In the genomic region with DNA sequence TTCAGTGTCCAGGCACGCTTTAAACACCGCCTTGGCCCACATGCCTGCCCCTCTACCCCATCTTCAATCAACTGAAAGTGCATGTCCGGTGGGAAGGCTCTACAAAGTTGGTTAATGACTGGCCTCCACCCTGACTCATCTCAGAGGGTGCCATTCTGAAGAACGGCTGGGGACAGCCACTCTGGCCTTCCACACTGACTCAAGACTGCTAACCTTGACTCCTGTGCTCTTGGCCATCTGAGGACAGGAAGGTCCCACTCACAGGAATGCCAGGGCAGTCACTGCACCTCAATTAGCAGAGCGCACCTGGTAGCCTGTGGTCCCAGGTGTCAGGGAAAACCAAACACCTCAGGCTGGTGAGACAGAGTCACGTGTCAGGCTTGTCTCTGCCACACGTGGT, we compare ENCODE assay signal across 16 mouse cellular contexts. TPM values are rescaled to one million over a fixed set of nuclear protein-coding genes. Genes with fewer than 3 reads are reported as not detected.
A peak's percentile ranks its signal among the peaks of the same experiment; 100 is the strongest.
DNase-seq lines count a peak whose midpoint lies in the region.
"Had no signal": no experiment of that assay in that cellular context is flagged by ENCODE, and none has a peak within 500 bp of the region (broad histone marks: within the 10 kb centered on the region; RNA-seq: fewer than 3 reads in every experiment).

No protein-coding gene starts in this region.

- DNase-seq in adrenal gland, adult (ENCODE audit: inconsistent age in 2 of 2, low spot score in 1 of 2), result peak; percentile 70 to 81
- DNase-seq in adrenal gland, adult 18-20 months (ENCODE audit: low spot score in 2 of 2), result no peak
- DNase-seq in adrenal gland, postnatal 36 days, result peak; percentile 37 to 63
- no peak for DNase-seq in adrenal gland, postnatal 25 days
- DNase-seq in thymus, postnatal 0 days (ENCODE audit: low spot score), result peak; percentile 43
- DNase-seq in thymus, postnatal 4 days, result no peak
- DNase-seq: B cell, adult 2 months; cerebellum, adult 18-20 months; cerebellum, adult 9-10 months; cerebellum, postnatal 14 days; gastrocnemius, postnatal 10 days; gastrocnemius, postnatal 36 days; heart, postnatal 10 days; heart, postnatal 36 days; kidney, adult 18-20 months had no signal

RNA-seq across cellular contexts. Expression of a gene that starts 17.8 kb away (rescaled TPM):
- 10 to 100 TPM; 41.4 to 59.6 TPM for total RNA-seq in adrenal gland, adult 18-20 months (2021)
- 10 to 100 TPM; 33.5 to 59.9 TPM for total RNA-seq in adrenal gland, postnatal 36 days (2021)
- total RNA-seq in adrenal gland, postnatal 25 days (2021), result 43.9 and 54.7 TPM in 2 replicates
- 12.0 and 17.1 TPM in 2 replicates for polyA plus RNA-seq in thymus, postnatal 0 days (2015; fragmentation: Nextera tagmentation; extraction: Ambion mirVana)
- total RNA-seq: MEL had no signal

Comparison
In these comparisons a context has a peak if more than half of its experiments do, and no peak if none do; other contexts are left out.
1. DNase-seq: peak in adrenal gland, adult (2 of 2), adrenal gland, postnatal 36 days (2 of 2) and thymus, postnatal 0 days (single experiment); none in adrenal gland, adult 18-20 months (0 of 2), adrenal gland, postnatal 25 days (single experiment) and thymus, postnatal 4 days (single experiment).